Mouse (Mus musculus) frontal cortex, adult 2 months (tissue): ENCODE measurements around the gene Snx25. TPM values are rescaled to one million over a fixed set of nuclear protein-coding genes. Genes with fewer than 3 reads are reported as not detected.

ENCODE experiments used
- DNase-seq, 2 experiments: peaks; one replicate each; pipeline ENCODE4 v3.0.0; 2022; ENCODE audit warnings: low spot score in 1 of 2; ENCODE audit errors: extremely low spot score in 1 of 2
- polyA plus RNA-seq: library from polyadenylated mRNA; depleted of rRNA; stranded (reverse); fragments of >200 nt; gene quantifications from 2 replicates; pipeline ENCODE4 v1.2.3, GENCODE M21; 2012; rRNA removed

The Snx25 gene
- polyA plus RNA-seq, 1 experiment: 26.9 TPM

- no peak for DNase-seq
Measured at GRCm38 (mm10) chr8:46022758-46023157, 129.2 kb downstream of the Snx25 start.

- peak in 1 of 2 experiments; percentile 44 for DNase-seq
Measured at GRCm38 (mm10) chr8:46022203-46022602, 129.8 kb downstream of the Snx25 start.

- DNase-seq: peak in 1 of 2 experiments; percentile 41
Measured at GRCm38 (mm10) chr8:46010746-46011680, 140.9 kb downstream of the Snx25 start.

GRCm38 (mm10) chr8:46010306-46010705 lies 141.7 kb downstream of the Snx25 start:
- DNase-seq: no peak

GRCm38 (mm10) chr8:46007050-46007672 lies 144.8 kb downstream of the Snx25 start:
- DNase-seq: no peak

GRCm38 (mm10) chr8:46005596-46005995 lies 146.4 kb downstream of the Snx25 start, which contains the start of gene Ankrd37:
Ankrd37 (minus strand) TSS chr8:46005707.
- DNase-seq: no peak

GRCm38 (mm10) chr8:45999784-46000705 lies 151.9 kb downstream of the Snx25 start:
- peak; percentile 95 to 99 for DNase-seq

GRCm38 (mm10) chr8:45999138-45999783 lies 152.7 kb downstream of the Snx25 start, which contains the start of gene Lrp2bp:
Lrp2bp (plus strand) TSS chr8:45999303.
- no peak for DNase-seq

GRCm38 (mm10) chr8:45998228-45998627 lies 153.7 kb downstream of the Snx25 start:
- no peak for DNase-seq

- no peak for DNase-seq
Measured at GRCm38 (mm10) chr8:45995576-45995975, 156.4 kb downstream of the Snx25 start.

- no peak for DNase-seq
Measured at GRCm38 (mm10) chr8:45994111-45994510, 157.8 kb downstream of the Snx25 start.

- no peak for DNase-seq
Measured at GRCm38 (mm10) chr8:45990631-45991310, 161.2 kb downstream of the Snx25 start.

- no peak for DNase-seq
Measured at GRCm38 (mm10) chr8:45988189-45988588, 163.8 kb downstream of the Snx25 start.

- DNase-seq: no peak
Measured at GRCm38 (mm10) chr8:45986665-45987064, 165.3 kb downstream of the Snx25 start.

Other genes with a start within 250 kb of the Snx25 start
- gene Ccdc110, start 217.5 kb downstream of the Snx25 start, polyA plus RNA-seq: 0.38 and 0.48 TPM in 2 replicates
- 7.8 and 8.9 TPM in 2 replicates for gene 1700029J07Rik, start 176.9 kb downstream of the Snx25 start, polyA plus RNA-seq
- 65.2 and 68.2 TPM in 2 replicates for gene Ufsp2, start 176.6 kb downstream of the Snx25 start, polyA plus RNA-seq
- 0.36 TPM in 2 replicates for gene Lrp2bp, start 152.9 kb downstream of the Snx25 start, polyA plus RNA-seq
- gene Ankrd37, start 146.5 kb downstream of the Snx25 start, polyA plus RNA-seq: 14.5 and 21.0 TPM in 2 replicates
- gene Cfap97, start 388 bp downstream of the Snx25 start, polyA plus RNA-seq: 14.8 and 16.8 TPM in 2 replicates
- gene Slc25a4, start 59.1 kb upstream of the Snx25 start, polyA plus RNA-seq: 634 and 635 TPM in 2 replicates
- gene Helt, start 142.5 kb upstream of the Snx25 start, polyA plus RNA-seq: 0.18 and 0.34 TPM in 2 replicates